Mouse (Mus musculus): ENCODE measurements at regions not wholly inside any gene's neighbourhood (a gene's known extent, or its start where the extent isn't known, plus 50 kb on each side); places are given as distances from the start of the nearest gene placed in this dataset.

DNA sequence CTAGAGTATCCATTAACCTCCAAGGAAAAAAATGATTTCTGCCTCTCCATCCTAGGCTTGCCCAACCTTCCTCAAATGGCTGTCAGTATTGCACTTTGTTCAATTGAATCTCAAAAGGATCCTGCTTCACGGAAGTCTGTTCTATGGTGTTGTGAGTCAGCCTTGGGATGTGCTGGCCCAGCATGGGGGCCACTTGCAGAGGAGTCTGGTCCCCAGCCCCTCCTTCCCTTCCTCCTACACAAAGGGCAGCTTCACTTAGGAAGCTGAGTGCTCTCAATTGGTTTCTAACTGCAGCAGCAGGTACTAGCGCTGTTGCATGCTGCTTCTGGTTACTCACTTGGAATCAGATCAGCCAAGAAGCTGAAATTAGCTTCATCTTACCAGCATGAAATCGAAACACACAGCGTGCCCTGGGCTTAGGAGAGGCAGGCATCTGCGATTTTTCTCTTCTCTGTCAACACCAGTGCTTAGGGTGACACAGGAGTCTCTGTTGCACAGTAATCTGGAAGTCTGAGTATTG lies 80.8 kb upstream of the Nanos1 start:
- no peak for TF ChIP-seq CHD2 (IDR thresholded peaks at IDR 0.05; ENCODE audit: low read depth, low read length)
- TF ChIP-seq MAFK (IDR thresholded peaks at IDR 0.05; ENCODE audit: insufficient read depth, low read depth, low read length): no peak
- TF ChIP-seq ZC3H11A (IDR thresholded peaks at IDR 0.05; ENCODE audit: borderline replicate concordance, low read depth, low read length): no peak
